Mouse (Mus musculus) gastrocnemius, adult 2 months (tissue): ENCODE measurements at regions not wholly inside any gene's neighbourhood (a gene's known extent, or its start where the extent isn't known, plus 50 kb on each side); places are given as distances from the start of the nearest gene placed in this dataset.
A peak's percentile ranks its signal among the peaks of the same experiment; 100 is the strongest.

Experiments used
- DNase-seq: peaks from one replicate; pipeline ENCODE4 v3.0.0; 2022
- H3K27ac ChIP-seq: fragments of 200-600 bp; 2 replicates; pipeline ENCODE4 v1.8.1; 2022; ENCODE audit warnings: mild to moderate bottlenecking
- H3K4me3 ChIP-seq: fragments of 200-600 bp; 2 replicates; pipeline ENCODE4 v1.8.1; 2022; ENCODE audit warnings: mild to moderate bottlenecking, moderate library complexity
- CTCF ChIP-seq: fragments of 200-600 bp; IDR thresholded peaks from 2 replicates; pipeline ENCODE4 v1.8.1; 2022; ENCODE audit warnings: antibody characterized with exemption, mild to moderate bottlenecking, moderate library complexity
- intact Hi-C: fragments of 180-260 bp; cut with DNase I; formaldehyde crosslinking; loops from one replicate; pipeline ENCODE4 v1.15.1; 2025

- DNase-seq, result no peak
- TF ChIP-seq CTCF, result no peak
- Histone ChIP-seq H3K4me3 (no peak overlapping the region), H3K27ac (no peak overlapping the region)
- intact Hi-C loops, result no loop called here
These were observed 456.7 kb downstream of the Elavl2 start for GRCm38 (mm10) chr4:90943687-90944385.

- H3K4me3 ChIP-seq, result no peak overlapping the region
- TF ChIP-seq CTCF, result no peak
- no peak overlapping the region for H3K27ac ChIP-seq
- intact Hi-C loops, result no loop called here
- DNase-seq, result no peak
These were observed 483.1 kb downstream of the Elavl2 start for GRCm38 (mm10) chr4:90917312-90918107.

GRCm38 (mm10) chr4:90906311-90906710 is 494.3 kb downstream of the Elavl2 start:
- no peak overlapping the region for H3K4me3 ChIP-seq
- TF ChIP-seq CTCF, result no peak
- intact Hi-C loops, result no loop called here
- H3K27ac ChIP-seq, result no peak overlapping the region
- no peak for DNase-seq

DNA sequence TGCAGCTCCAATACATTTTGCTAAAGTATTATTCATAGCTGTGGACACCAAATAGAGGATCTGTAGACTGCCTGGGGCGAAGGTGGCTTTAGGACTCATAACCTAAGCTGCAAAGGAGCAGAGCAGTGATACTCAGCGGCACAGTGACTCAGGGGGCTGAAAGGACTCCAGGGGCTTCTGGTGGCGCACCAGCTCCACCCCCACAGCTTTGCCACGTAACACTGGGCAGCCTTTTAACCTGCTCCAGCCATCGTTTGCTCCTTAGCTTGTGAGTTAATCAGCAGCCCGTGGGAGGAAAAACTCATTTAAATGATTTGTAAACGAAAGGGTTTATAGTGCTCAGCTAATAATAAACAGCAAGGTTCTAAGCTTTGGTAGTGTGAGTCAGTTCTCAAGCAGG is 532.4 kb downstream of the Elavl2 start:
- no peak for TF ChIP-seq CTCF
- Histone ChIP-seq H3K27ac (no peak overlapping the region), H3K4me3 (no peak overlapping the region)
- intact Hi-C loops, result no loop called here
- no peak for DNase-seq

DNA sequence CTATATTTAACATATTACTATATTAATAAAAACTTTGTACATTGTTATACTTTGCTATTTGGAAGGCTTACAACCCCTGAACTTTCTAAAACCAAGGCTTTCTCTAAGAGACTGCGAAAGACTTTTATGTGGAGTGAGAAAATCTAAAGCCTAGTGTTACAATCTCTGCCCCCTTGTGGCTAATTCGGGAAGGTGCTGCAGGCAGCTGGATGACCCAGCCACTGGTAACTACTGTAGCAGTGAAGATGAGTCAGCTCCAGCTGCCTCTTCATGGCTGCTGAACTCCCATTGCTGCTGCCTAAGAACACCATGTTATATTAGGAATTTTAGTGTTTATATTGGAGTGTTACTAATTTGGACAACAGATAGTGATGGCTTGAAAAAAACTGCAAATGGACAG is 539.7 kb downstream of the Elavl2 start:
- peak; percentile 8; the same call in 1 of the 2 replicates for TF ChIP-seq CTCF
- intact Hi-C loops, result no loop called here
- no peak for DNase-seq
- H3K27ac ChIP-seq, result no peak overlapping the region
- H3K4me3 ChIP-seq, result no peak overlapping the region

GRCm38 (mm10) chr4:90839804-90840203 is 560.8 kb downstream of the Elavl2 start:
- intact Hi-C loops, result no loop called here
- H3K4me3 ChIP-seq, result no peak overlapping the region
- no peak overlapping the region for H3K27ac ChIP-seq
- no peak for DNase-seq
- TF ChIP-seq CTCF, result no peak

DNA sequence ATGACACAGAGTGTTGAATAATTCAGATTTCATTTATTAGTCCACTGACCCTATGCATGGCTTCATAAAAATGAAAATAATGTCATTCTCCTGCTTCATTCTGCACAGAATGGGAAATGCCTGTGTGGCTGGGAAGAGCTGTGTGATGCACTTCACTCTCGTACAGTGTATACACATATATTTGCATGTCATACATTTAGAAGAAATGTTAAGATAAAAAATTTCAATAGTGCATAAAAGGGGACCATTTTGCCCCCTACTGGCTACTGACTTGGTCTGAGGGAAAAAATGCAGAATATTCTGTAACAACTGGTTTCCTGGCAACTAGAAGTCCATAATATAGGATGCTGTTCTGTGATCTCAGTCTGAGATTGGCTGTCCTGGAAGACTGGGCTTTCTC is 580.5 kb downstream of the Zfp352 start:
- no peak for TF ChIP-seq CTCF
- H3K4me3 ChIP-seq, result no peak overlapping the region
- intact Hi-C loops, result no loop called here
- H3K27ac ChIP-seq, result no peak overlapping the region
- DNase-seq, result no peak

GRCm38 (mm10) chr4:90798637-90799036 is 580.0 kb downstream of the Zfp352 start:
- no peak overlapping the region for H3K27ac ChIP-seq
- DNase-seq, result no peak
- H3K4me3 ChIP-seq, result no peak overlapping the region
- no peak for TF ChIP-seq CTCF
- intact Hi-C loops, result no loop called here

- no peak overlapping the region for H3K27ac ChIP-seq
- DNase-seq, result no peak
- intact Hi-C loops, result no loop called here
- H3K4me3 ChIP-seq, result no peak overlapping the region
- TF ChIP-seq CTCF, result no peak
These were observed 578.9 kb downstream of the Zfp352 start for GRCm38 (mm10) chr4:90797472-90797871.
